Mouse (Mus musculus) stomach, embryonic 16.5 days (tissue): Measurements from ENCODE around the gene Atg7. TPM values are rescaled to one million over a fixed set of nuclear protein-coding genes. Genes with fewer than 3 reads are reported as not detected.

Experiments used
- ATAC-seq: fragments of 200-750 bp; cut with Nextera tagmentation; 2 replicates; pipeline ENCODE4 v1.8.0; 2017; ENCODE audit warnings: moderate number of reproducible peaks, moderate TSS enrichment; ENCODE audit not compliant: insufficient read depth, low FRiP score
- H3K27ac ChIP-seq: fragments of 300-500 bp; sonication (generic); 2 replicates; pipeline ENCODE4 v1.5.1; 2014; ENCODE audit warnings: low read length
- H3K27me3 ChIP-seq: fragments of 300-500 bp; sonication (generic); 2 replicates; pipeline ENCODE4 v1.6.1; 2014; ENCODE audit warnings: low read length, control low read depth, mixed read lengths; ENCODE audit not compliant: control insufficient read depth, insufficient read depth
- H3K36me3 ChIP-seq: fragments of 300-500 bp; sonication (generic); 2 replicates; pipeline ENCODE4 v1.6.1; 2014; ENCODE audit warnings: low read length; ENCODE audit not compliant: control insufficient read depth, insufficient read depth
- H3K4me1 ChIP-seq: fragments of 300-500 bp; sonication (generic); 2 replicates; pipeline ENCODE4 v1.6.1; 2014; ENCODE audit warnings: low read length, control low read depth, mixed read lengths; ENCODE audit not compliant: control insufficient read depth, insufficient read depth
- H3K4me2 ChIP-seq: fragments of 300-500 bp; sonication (generic); 2 replicates; pipeline ENCODE4 v1.6.1; 2014; ENCODE audit warnings: low read depth, low read length, mixed read lengths
- H3K4me3 ChIP-seq: fragments of 300-500 bp; sonication (generic); replicated peaks from 2 replicates; pipeline ENCODE4 v1.5.1; 2014; ENCODE audit warnings: mild to moderate bottlenecking, low read length
- H3K9ac ChIP-seq: fragments of 300-500 bp; sonication (generic); 2 replicates; pipeline ENCODE4 v1.6.1; 2014; ENCODE audit warnings: low read length
- H3K9me3 ChIP-seq: fragments of 300-500 bp; sonication (generic); replicated peaks from 2 replicates; pipeline ENCODE4 v1.6.1; 2016; ENCODE audit warnings: low read length, control low read depth; ENCODE audit not compliant: control insufficient read depth
- WGBS: fragments of 180-500 bp; shearing (Covaris S2); extraction: QIAGEN DNeasy Blood & Tissue Kit; methylation state at CpG from one replicate; pipeline ENCODE4 v1.1.7; 2014; 5-methylcytosine and 5-hydroxymethylcytosine counted together
- polyA plus RNA-seq: library from polyadenylated mRNA; unstranded; fragments of >200 nt; fragmentation: Nextera tagmentation; extraction: Ambion mirVana; gene quantifications from 2 replicates; pipeline ENCODE4 v1.2.1, GENCODE M21; 2015

The Atg7 gene
- polyA plus RNA-seq, 1 experiment from 2014 or later: 21.9 TPM

- Histone ChIP-seq H3K4me2 (no peak overlapping the region), H3K4me1 (no peaks in the 10 kb centered on the region), H3K9ac (no peak overlapping the region), H3K36me3 (no peaks in the 10 kb centered on the region), H3K4me3 (no peak overlapping the region), H3K9me3 (no peaks in the 10 kb centered on the region), H3K27ac (no peak overlapping the region), H3K27me3 (no peaks in the 10 kb centered on the region)
- WGBS: 77% methylated on average over 7 of the region's 7 CpGs
- no peak for ATAC-seq
These were observed 115.9 kb downstream of the Atg7 start for GRCm38 (mm10) chr6:114758795-114759194.

DNA sequence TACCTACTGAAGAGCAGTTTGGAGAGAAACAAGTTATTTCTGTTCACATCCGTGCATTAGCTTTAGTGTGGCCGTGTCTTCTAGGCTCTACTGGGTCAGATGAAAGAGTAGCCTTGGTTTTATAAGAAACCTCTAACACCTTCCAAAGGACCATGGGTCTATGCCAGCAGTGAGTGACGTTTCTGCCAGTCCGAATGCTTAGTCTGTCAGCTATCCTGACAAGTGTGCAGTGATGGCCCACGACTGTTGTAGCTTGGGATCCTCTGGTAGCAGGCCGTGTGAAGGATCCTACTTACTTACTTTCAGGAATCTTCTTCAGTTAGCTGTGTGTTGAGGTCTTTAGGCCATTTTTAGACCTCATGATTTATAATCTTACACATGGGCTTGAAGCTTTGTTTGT lies 123.4 kb downstream of the Atg7 start:
- Histone ChIP-seq H3K4me3 (no peak overlapping the region), H3K27me3 (no peaks in the 10 kb centered on the region), H3K9me3 (no peaks in the 10 kb centered on the region), H3K4me2 (no peak overlapping the region), H3K9ac (no peak overlapping the region), H3K36me3 (no peaks in the 10 kb centered on the region), H3K4me1 (no peaks in the 10 kb centered on the region), H3K27ac (no peak overlapping the region)
- no peak for ATAC-seq
- 92% methylated on average over 6 of the region's 6 CpGs for WGBS

DNA sequence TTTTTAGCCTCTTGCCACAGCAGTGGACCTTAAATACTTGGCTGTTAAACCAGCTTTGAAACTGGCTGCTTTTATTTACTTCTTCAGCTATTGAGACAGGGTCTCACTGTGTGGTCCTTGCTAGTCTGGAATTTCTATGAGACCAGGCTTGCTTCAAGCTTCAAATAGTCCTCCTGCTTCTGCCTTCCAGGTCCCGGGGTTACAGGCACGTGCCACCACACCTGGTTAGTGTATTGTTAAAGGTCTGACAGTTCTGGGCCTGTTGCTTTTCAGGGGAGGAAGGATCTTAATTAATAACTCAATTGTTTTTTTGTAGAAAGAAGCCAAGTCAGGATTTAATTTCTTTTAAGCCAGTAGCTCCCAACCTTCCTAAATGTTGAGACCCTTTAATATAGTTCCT lies 124.8 kb downstream of the Atg7 start:
- H3K27ac ChIP-seq: no peak overlapping the region
- H3K9ac ChIP-seq: no peak overlapping the region
- no peaks in the 10 kb centered on the region for H3K27me3 ChIP-seq
- no peak for ATAC-seq
- no peaks in the 10 kb centered on the region for H3K4me1 ChIP-seq
- no peaks in the 10 kb centered on the region for H3K9me3 ChIP-seq
- 29% methylated on average over 2 of the region's 2 CpGs for WGBS
- no peak overlapping the region for H3K4me2 ChIP-seq
- H3K36me3 ChIP-seq: no peaks in the 10 kb centered on the region
- no peak overlapping the region for H3K4me3 ChIP-seq

DNA sequence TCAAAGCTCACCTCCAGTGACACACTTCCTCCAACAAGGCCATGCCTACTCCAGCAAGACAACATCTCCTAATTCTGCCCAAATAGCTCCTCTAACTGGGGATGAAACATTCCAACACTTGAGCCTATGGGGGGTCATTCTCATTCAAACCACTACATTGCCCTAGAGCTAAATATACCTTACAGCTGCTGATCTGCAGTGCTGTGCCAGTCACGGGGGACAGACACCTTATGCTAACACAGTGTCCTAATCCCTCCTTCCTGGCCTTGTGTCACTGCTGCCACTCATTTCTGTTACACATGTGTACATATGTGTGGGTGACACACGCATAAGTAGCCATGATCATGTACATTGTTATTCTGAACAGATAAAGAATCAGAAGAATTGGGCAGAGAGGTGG lies 127.4 kb downstream of the Atg7 start:
- no peak overlapping the region for H3K4me3 ChIP-seq
- WGBS: 86% methylated on average over 2 of the region's 2 CpGs
- no peak overlapping the region for H3K27ac ChIP-seq
- H3K27me3 ChIP-seq: no peaks in the 10 kb centered on the region
- H3K9ac ChIP-seq: no peak overlapping the region
- H3K4me1 ChIP-seq: no peaks in the 10 kb centered on the region
- H3K36me3 ChIP-seq: no peaks in the 10 kb centered on the region
- no peak for ATAC-seq
- no peak overlapping the region for H3K4me2 ChIP-seq
- no peaks in the 10 kb centered on the region for H3K9me3 ChIP-seq

- WGBS: 81% methylated on average over 4 of the region's 4 CpGs
- H3K4me2 ChIP-seq: no peak overlapping the region
- no peaks in the 10 kb centered on the region for H3K9me3 ChIP-seq
- no peak overlapping the region for H3K9ac ChIP-seq
- H3K4me3 ChIP-seq: no peak overlapping the region
- no peak for ATAC-seq
- H3K27ac ChIP-seq: no peak overlapping the region
- no peaks in the 10 kb centered on the region for H3K4me1 ChIP-seq
- H3K27me3 ChIP-seq: no peaks in the 10 kb centered on the region
- no peaks in the 10 kb centered on the region for H3K36me3 ChIP-seq
These were observed 128.6 kb downstream of the Atg7 start for GRCm38 (mm10) chr6:114771502-114771901.

GRCm38 (mm10) chr6:114775210-114775609 lies 132.3 kb downstream of the Atg7 start:
- ATAC-seq: no peak
- WGBS: 88% methylated on average over 5 of the region's 5 CpGs
- Histone ChIP-seq H3K27ac (no peak overlapping the region), H3K9me3 (no peaks in the 10 kb centered on the region), H3K9ac (no peak overlapping the region), H3K4me3 (no peak overlapping the region), H3K4me1 (no peaks in the 10 kb centered on the region; the same call in 1 of the 2 replicates), H3K27me3 (no peaks in the 10 kb centered on the region), H3K4me2 (no peak overlapping the region), H3K36me3 (no peaks in the 10 kb centered on the region)

DNA sequence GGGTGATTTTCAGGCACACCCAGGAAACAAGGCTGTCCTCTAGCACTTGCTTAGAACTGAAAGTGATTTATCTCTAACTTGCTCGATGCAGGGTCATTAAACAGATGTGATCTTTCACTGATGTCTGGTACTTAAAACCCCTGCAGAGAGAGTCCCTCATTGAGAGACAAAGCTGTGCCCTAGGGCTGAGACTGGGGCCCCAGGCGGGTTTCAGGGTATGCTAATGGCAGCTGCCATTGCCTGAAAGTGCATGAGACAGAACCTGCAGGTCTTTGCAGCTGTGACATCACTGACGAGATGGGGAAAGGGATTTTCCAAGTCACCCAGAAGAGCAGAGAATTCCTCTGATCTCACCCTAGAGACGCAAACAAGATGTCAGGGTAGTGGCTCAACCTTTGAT lies 135.0 kb downstream of the Atg7 start:
- Histone ChIP-seq H3K27ac (no peak overlapping the region), H3K4me3 (no peak overlapping the region), H3K27me3 (no peaks in the 10 kb centered on the region), H3K36me3 (no peaks in the 10 kb centered on the region), H3K4me2 (no peak overlapping the region), H3K9ac (no peak overlapping the region), H3K4me1 (peaks cover 10% of the 10 kb centered on the region), H3K9me3 (no peaks in the 10 kb centered on the region)
- 42% methylated on average over 4 of the region's 4 CpGs for WGBS
- ATAC-seq: no peak

GRCm38 (mm10) chr6:114778650-114779049 lies 135.8 kb downstream of the Atg7 start:
- H3K4me3 ChIP-seq: no peak overlapping the region
- no peaks in the 10 kb centered on the region for H3K9me3 ChIP-seq
- ATAC-seq: no peak
- H3K27ac ChIP-seq: no peak overlapping the region
- no peak overlapping the region for H3K9ac ChIP-seq
- peaks cover 10% of the 10 kb centered on the region for H3K4me1 ChIP-seq
- no peak overlapping the region for H3K4me2 ChIP-seq
- H3K36me3 ChIP-seq: no peaks in the 10 kb centered on the region
- WGBS: 55% methylated on average over 8 of the region's 8 CpGs
- no peaks in the 10 kb centered on the region for H3K27me3 ChIP-seq

DNA sequence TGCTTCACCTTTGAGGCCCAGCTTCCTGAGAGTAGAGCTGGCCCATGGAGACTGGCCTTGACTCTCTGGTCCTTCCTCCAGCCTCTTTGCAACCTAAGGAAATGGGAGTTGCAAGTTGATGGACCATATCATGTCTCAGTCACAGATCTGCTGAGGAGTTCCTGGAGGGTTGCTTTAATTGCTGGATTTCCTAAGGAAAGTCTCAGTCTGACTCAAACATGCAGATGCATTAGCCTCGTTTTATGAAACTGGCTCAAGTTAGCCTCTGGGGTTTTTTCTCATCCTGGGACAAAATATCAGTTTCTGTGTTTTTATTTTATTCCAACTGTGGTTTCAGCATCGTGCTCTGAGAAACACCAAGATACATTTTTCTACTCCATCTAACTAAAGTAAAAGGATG lies 137.7 kb downstream of the Atg7 start:
- Histone ChIP-seq H3K27ac (no peak overlapping the region), H3K4me2 (no peak overlapping the region), H3K9me3 (no peaks in the 10 kb centered on the region), H3K36me3 (no peaks in the 10 kb centered on the region), H3K4me1 (peaks cover 10% of the 10 kb centered on the region), H3K9ac (no peak overlapping the region), H3K4me3 (no peak overlapping the region), H3K27me3 (no peaks in the 10 kb centered on the region)
- whole genome bisulfite sequencing: 69% methylated on average over 2 of the region's 2 CpGs
- no peak for ATAC-seq
